Mouse (Mus musculus) E14TG2a.4 (cell line): ENCODE results near the gene Lef1.

ENCODE experiments used
- CTCF ChIP-seq: conservative IDR thresholded peaks from 2 replicates; pipeline ENCODE4 v1.5.1; 2014; ENCODE audit warnings: low read length
- POU5F1 ChIP-seq: IDR thresholded peaks from 2 replicates; pipeline ENCODE4 v1.6.1; 2014; ENCODE audit warnings: low read length, borderline replicate concordance

GRCm38 (mm10) chr3:131154576-131154975, 44.3 kb downstream of the Lef1 start:
- TF ChIP-seq CTCF, result no peak
- TF ChIP-seq POU5F1, result no peak
